Mouse (Mus musculus) limb, embryonic 11.5 days (tissue): Measurements from ENCODE around the gene Szt2. TPM values are rescaled to one million over a fixed set of nuclear protein-coding genes. Genes with fewer than 3 reads are reported as not detected.

ENCODE experiments used
- ATAC-seq: fragments of 200-750 bp; cut with Nextera tagmentation; 2 replicates; pipeline ENCODE4 v1.8.0; 2017; ENCODE audit warnings: low read depth; ENCODE audit not compliant: insufficient number of reproducible peaks, low FRiP score, low TSS enrichment
- DNase-seq: peaks from one replicate; pipeline ENCODE4 v3.0.0-alpha.2; 2015; ENCODE audit warnings: low spot score
- H3K27ac ChIP-seq: fragments of 300-500 bp; sonication (generic); replicated peaks from 2 replicates; pipeline ENCODE4 v1.5.1; 2014; ENCODE audit warnings: low read depth, mild to moderate bottlenecking, low read length
- H3K27me3 ChIP-seq: fragments of 300-500 bp; sonication (generic); 2 replicates; pipeline ENCODE4 v1.6.1; 2014; ENCODE audit warnings: mild to moderate bottlenecking, low read length, mixed read lengths; ENCODE audit not compliant: control insufficient read depth, insufficient read depth
- H3K36me3 ChIP-seq: fragments of 300-500 bp; sonication (generic); 2 replicates; pipeline ENCODE4 v1.6.1; 2014; ENCODE audit warnings: mild to moderate bottlenecking, low read length, moderate library complexity, mixed read lengths; ENCODE audit not compliant: control insufficient read depth, insufficient read depth
- H3K4me1 ChIP-seq: fragments of 300-500 bp; sonication (generic); 2 replicates; pipeline ENCODE4 v1.6.1; 2014; ENCODE audit warnings: low read length, mixed read lengths; ENCODE audit not compliant: control insufficient read depth, insufficient read depth
- H3K4me2 ChIP-seq: fragments of 300-500 bp; sonication (generic); 2 replicates; pipeline ENCODE4 v1.6.1; 2014; ENCODE audit warnings: low read depth, mild to moderate bottlenecking, moderate library complexity; ENCODE audit not compliant: severe bottlenecking
- H3K4me3 ChIP-seq: fragments of 300-500 bp; sonication (generic); 2 replicates; pipeline ENCODE4 v1.5.1; 2014; ENCODE audit warnings: low read depth, low read length
- H3K9ac ChIP-seq: fragments of 300-500 bp; sonication (generic); 2 replicates; pipeline ENCODE4 v1.6.1; 2014; ENCODE audit warnings: mild to moderate bottlenecking, low read length
- H3K9me3 ChIP-seq: fragments of 300-500 bp; sonication (generic); 2 replicates; pipeline ENCODE4 v1.6.1; 2016; ENCODE audit warnings: low read length; ENCODE audit not compliant: control insufficient read depth
- WGBS: fragments of 180-500 bp; shearing (Covaris S2); extraction: QIAGEN DNeasy Blood & Tissue Kit; methylation state at CpG from one replicate; pipeline ENCODE4 v1.1.7; 2014; 5-methylcytosine and 5-hydroxymethylcytosine counted together
- polyA plus RNA-seq: library from polyadenylated mRNA; unstranded; fragments of >200 nt; fragmentation: Nextera tagmentation; extraction: Ambion mirVana; gene quantifications from 2 replicates; pipeline ENCODE4 v1.2.1, GENCODE M21; 2014

Szt2 gene
- polyA plus RNA-seq, 1 experiment from 2014 or later = 11.0 TPM

DNA sequence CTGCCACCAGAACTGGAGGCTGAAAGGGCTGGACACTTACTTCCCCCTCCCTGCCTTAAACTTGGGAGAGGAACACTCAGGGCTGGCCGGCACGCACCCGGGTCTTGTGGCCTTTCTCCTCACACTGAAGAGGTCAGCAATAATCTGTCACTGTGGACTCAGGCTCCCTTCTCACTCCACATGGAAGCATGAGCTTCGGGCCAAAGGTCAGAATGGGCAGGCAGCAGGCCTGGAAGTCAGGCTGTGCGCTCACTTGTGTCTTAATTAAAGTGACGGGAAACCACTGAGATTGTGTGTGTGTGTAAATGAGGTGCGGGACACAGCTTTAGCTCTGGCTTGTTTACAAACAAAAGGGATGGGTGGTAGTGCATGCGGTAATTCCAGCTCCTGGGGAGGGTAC is 23.3 kb upstream of the Szt2 start:
- no peak for ATAC-seq
- H3K4me1 ChIP-seq = peaks cover 29% of the 10 kb centered on the region

DNA sequence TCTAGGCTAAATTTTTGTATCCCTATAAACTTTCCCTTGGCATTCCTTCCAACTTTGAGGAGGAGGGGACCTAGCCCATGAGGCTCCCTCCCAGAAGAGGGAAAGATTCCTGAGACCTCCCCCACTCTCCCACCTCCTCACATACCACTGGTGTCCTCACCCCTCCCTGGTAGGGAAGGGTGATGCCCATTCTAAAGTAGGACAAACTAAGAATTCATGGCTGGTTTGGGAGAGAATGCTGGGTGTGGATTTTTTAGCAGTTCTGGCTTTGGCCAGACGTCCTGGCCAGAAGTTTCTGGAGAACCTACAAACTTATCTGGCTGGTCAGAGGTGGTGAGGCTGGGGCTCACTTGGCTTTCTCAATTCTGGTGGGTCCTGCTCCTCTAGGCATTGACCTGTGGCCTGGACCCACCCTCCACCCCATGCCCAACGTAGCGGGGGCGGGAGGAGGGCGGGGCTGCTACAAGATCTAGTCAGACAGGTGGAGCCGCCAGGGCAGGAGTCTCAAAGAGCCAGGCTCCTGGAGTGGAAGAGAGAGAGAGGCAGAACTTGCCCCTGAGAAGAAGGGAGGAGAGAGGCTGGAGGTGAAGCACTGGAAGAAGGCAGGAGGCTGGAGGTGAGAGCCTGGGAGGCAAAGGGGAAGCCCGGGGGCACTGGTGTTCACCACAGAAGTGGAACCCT is 20.3 kb upstream of the Szt2 start:
- Histone ChIP-seq H3K4me1 (peaks cover 15% of the 10 kb centered on the region), H3K9me3 (no peaks in the 10 kb centered on the region), H3K27ac (no peak overlapping the region), H3K36me3 (peaks cover 18% of the 10 kb centered on the region), H3K4me2 (peak overlapping the region; percentile 54; the same call in 1 of the 2 replicates), H3K27me3 (no peaks in the 10 kb centered on the region), H3K9ac (no peak overlapping the region; the same call in 1 of the 2 replicates), H3K4me3 (peak overlapping the region; percentile 44; the same call in 1 of the 2 replicates)
- DNase-seq (no peak), ATAC-seq (no peak)
- WGBS = 52% methylated on average over 7 of the region's 7 CpGs

More for the DNA sequence above, 23.3 kb upstream of the Szt2 start:
- H3K9ac ChIP-seq = no peak overlapping the region
- H3K4me2 ChIP-seq = no peak overlapping the region
- DNase-seq = no peak
- WGBS = 57% methylated on average over 8 of the region's 8 CpGs
- no peaks in the 10 kb centered on the region for H3K9me3 ChIP-seq
- H3K27me3 ChIP-seq = no peaks in the 10 kb centered on the region
- H3K27ac ChIP-seq = no peak overlapping the region
- H3K4me3 ChIP-seq = no peak overlapping the region
- H3K36me3 ChIP-seq = peaks cover 21% of the 10 kb centered on the region

DNA sequence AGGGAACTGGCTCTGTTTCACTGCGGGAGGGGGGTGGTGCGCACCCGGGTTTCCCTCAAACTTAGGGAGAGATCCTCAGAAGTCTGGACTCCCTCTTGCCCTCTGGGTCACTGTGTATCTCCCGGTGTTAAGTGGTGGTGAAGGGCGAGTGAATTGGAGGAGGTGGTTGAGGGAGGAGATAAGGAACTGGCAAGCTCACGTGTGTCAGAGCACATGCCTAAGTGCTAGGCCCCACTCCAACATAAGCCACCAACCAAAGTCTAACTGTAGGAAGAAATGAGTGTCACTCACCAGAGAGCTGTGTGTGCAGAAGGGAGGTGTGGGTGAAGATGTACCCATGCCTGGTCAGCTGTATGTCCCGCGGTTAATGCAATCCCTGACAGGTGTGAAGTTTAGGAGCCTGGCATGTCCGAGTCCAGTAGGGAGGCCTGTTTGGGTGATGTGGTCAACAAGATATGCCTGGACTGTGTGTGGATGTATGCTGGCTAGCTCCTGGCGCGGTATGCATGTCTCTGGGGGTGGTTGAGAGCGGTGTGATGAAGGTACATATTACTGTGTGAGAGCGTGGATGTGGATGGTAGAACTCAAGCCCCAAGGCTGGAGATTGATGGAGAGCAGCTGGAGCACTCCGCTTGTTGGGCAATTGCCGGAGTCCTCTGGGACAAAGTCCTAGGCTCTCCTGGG is 19.6 kb upstream of the Szt2 start:
- Histone ChIP-seq H3K4me3 (peak overlapping the region; percentile 44), H3K27me3 (no peaks in the 10 kb centered on the region), H3K4me2 (peak overlapping the region; percentile 54), H3K36me3 (peaks cover 18% of the 10 kb centered on the region), H3K27ac (no peak overlapping the region), H3K9me3 (no peaks in the 10 kb centered on the region), H3K4me1 (peaks cover 15% of the 10 kb centered on the region), H3K9ac (peak overlapping the region; percentile 38; the same call in 1 of the 2 replicates)
- ATAC-seq (peak; percentile 6; the same call in 1 of the 2 replicates), DNase-seq (peak; percentile 23)
- WGBS = 45% methylated on average over 15 of the region's 15 CpGs

- Histone ChIP-seq H3K4me3 (peak within 1 kb of the TSS; percentile 44), H3K36me3 (peaks cover 13% of the 10 kb centered on the region), H3K27ac (peak within 1 kb of the TSS; percentile 2; the same call in 1 of the 2 replicates), H3K27me3 (no peaks in the 10 kb centered on the region), H3K4me2 (peak within 1 kb of the TSS; percentile 54), H3K9me3 (no peaks in the 10 kb centered on the region), H3K9ac (peak within 1 kb of the TSS; percentile 62), H3K4me1 (peaks cover 15% of the 10 kb centered on the region)
- peak; percentile 94 for ATAC-seq
- DNase-seq = peak; percentile 89
- 0% methylated on average over 25 of the region's 31 CpGs for WGBS
Measured at GRCm38 (mm10) chr4:118427768-118428451, 18.8 kb upstream of the Szt2 start, which contains the start of gene Elovl1. Elovl1 (plus strand) TSS chr4:118428093.

DNA sequence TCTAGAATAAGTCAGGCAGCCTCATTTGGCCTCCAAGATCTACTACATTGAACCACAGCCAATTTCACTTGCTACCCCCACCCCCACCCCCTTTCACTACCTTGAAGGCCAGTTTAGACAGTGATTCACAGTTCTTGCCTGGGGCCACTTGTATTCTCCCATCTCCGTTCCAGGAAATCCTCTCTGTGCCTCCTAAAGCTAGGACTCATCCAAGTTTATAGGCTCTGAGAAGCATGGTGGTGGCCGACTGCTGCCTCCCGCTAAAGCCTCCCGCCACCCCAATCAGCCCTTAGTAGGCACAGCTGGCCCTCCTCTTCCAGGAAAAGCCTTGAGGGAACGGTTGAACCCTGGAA is 18.3 kb upstream of the Szt2 start:
- 0 out of 2 replicates have a peak overlapping the region, but pooled peaks have one; percentile 2 for H3K27ac ChIP-seq
- H3K36me3 ChIP-seq = peaks cover 12% of the 10 kb centered on the region
- H3K4me3 ChIP-seq = peak overlapping the region; percentile 44
- 3% methylated on average over 5 of the region's 5 CpGs for WGBS
- no peaks in the 10 kb centered on the region for H3K27me3 ChIP-seq
- H3K4me2 ChIP-seq = peak overlapping the region; percentile 54
- DNase-seq (no peak), ATAC-seq (no peak; the same call in 1 of the 2 replicates)
- H3K4me1 ChIP-seq = peaks cover 15% of the 10 kb centered on the region
- H3K9ac ChIP-seq = peak overlapping the region; percentile 62
- H3K9me3 ChIP-seq = no peaks in the 10 kb centered on the region

DNA sequence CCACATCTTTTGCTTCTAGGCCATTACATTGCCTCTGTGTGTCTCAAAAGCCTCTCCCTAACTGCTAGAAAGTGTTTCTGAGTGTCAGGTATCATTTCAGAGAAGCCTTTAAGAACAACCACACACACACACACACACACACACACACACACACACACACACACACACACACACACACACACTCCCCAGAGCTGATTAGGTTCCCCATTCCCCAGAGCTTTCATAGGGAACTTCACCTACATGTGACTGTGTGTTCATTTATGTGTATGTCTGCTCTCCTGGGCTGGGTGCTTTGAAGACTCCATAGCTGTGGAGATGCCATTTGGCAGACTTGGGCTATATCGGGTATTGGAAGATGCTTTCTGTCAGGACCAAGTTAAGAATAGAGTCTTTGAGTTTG is 16.3 kb upstream of the Szt2 start:
- Histone ChIP-seq H3K9ac (no peak overlapping the region), H3K27ac (no peak overlapping the region), H3K4me1 (peaks cover 15% of the 10 kb centered on the region), H3K27me3 (no peaks in the 10 kb centered on the region), H3K9me3 (no peaks in the 10 kb centered on the region), H3K4me2 (no peak overlapping the region), H3K4me3 (no peak overlapping the region), H3K36me3 (0 out of 2 replicates have a peak, but pooled peaks cover 2% of the 10 kb centered on the region)
- ATAC-seq (no peak), DNase-seq (no peak)
- WGBS = 85% methylated on average over 1 of the region's 1 CpGs

DNA sequence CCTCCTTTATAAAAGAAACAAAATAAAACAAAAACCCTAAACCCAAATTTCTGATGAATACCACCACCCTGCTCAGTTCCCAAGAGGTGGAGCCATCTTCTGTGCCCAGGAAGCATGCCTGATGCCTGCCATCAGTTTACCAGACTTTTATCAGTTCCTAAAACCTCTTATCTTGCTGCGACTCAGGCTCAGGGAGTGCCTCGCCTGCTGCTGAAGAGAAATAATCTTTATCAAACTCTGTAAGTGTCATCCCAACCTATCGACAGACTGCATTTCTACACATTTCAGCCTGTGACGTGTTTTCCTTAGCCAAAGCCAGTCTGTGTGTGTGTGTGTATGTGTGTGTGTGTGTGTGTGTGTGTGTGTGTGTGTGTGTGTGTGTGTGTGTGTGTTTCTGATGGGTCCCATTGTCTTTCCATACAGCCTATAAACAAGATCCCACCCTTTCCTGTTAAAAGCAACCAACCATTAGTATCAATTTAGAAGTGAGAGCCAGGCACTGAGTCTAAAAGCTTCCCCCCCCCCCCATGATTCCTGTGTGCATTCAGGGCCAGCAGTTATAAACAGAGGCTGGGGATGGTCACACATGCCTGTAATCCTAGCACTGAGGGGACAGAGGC is 15.6 kb upstream of the Szt2 start:
- no peaks in the 10 kb centered on the region for H3K36me3 ChIP-seq
- no peak overlapping the region for H3K27ac ChIP-seq
- no peaks in the 10 kb centered on the region for H3K9me3 ChIP-seq
- no peaks in the 10 kb centered on the region for H3K27me3 ChIP-seq
- H3K4me1 ChIP-seq = peaks cover 15% of the 10 kb centered on the region
- ATAC-seq (no peak), DNase-seq (no peak)
- no peak overlapping the region for H3K9ac ChIP-seq
- WGBS = 90% methylated on average over 4 of the region's 4 CpGs
- no peak overlapping the region for H3K4me2 ChIP-seq
- H3K4me3 ChIP-seq = no peak overlapping the region

DNA sequence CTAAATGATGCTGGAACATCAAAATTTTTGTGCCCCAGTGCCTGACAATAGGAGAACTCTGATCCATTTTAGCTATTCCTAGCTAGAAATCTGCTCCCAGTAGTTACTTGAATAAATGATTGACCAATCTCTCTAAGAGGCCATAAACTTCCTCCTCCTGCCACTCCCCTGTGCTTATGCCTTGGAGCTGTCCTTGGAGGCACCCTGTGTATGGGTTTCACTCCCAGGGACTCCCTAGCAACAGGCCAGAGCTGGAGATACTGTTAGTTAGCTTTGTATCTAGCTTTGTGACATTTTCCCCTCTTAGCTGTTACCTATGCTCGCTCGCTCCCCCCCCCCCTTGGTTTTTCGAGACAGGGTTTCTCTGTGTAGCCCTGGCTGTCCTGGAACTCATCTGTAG is 12.3 kb upstream of the Szt2 start:
- no peaks in the 10 kb centered on the region for H3K9me3 ChIP-seq
- ATAC-seq (no peak), DNase-seq (no peak)
- no peak overlapping the region for H3K27ac ChIP-seq
- no peak overlapping the region for H3K4me3 ChIP-seq
- peaks cover 4% of the 10 kb centered on the region; the same call in 1 of the 2 replicates for H3K36me3 ChIP-seq
- H3K4me2 ChIP-seq = no peak overlapping the region
- no peaks in the 10 kb centered on the region for H3K4me1 ChIP-seq
- no peak overlapping the region for H3K9ac ChIP-seq
- no peaks in the 10 kb centered on the region for H3K27me3 ChIP-seq
- WGBS = 91% methylated on average over 3 of the region's 3 CpGs
